Mouse (Mus musculus): ENCODE data around the gene Nfatc3. TPM values are rescaled to one million over a fixed set of nuclear protein-coding genes. Genes with fewer than 3 reads are reported as not detected.

Nfatc3 gene
- polyA plus RNA-seq, 1 experiment = 11.8 TPM

GRCm38 (mm10) chr8:106017130-106017529 is 41.5 kb upstream of the Nfatc3 start:
- Histone ChIP-seq H3K27me3 (ENCODE audit: control insufficient read depth, insufficient read depth, insufficient read length) (no peaks in the 10 kb centered on the region), H3K4me2 (ENCODE audit: low read depth) (no peak overlapping the region), H3K36me3 (ENCODE audit: control insufficient read depth, insufficient read depth) (peaks cover 6% of the 10 kb centered on the region), H3K79me2 (ENCODE audit: control insufficient read depth, insufficient read depth) (no peaks in the 10 kb centered on the region), H3ac (ENCODE audit: control insufficient read depth, insufficient read length) (no peak overlapping the region), H3K4me3 (no peak overlapping the region)
- TF ChIP-seq MAX (IDR thresholded peaks at IDR 0.05; ENCODE audit: low read depth) (no peak), POLR2AphosphoS2 (IDR thresholded peaks at IDR 0.05; ENCODE audit: insufficient read length, low read depth) (no peak), E2F4 (IDR thresholded peaks at IDR 0.05; ENCODE audit: insufficient read depth) (no peak), POLR2A (IDR thresholded peaks at IDR 0.05; ENCODE audit: insufficient read length, low read depth) (no peak), REST (IDR thresholded peaks at IDR 0.05; ENCODE audit: insufficient read depth, insufficient read length) (no peak), SRF (IDR thresholded peaks at IDR 0.05; ENCODE audit: control insufficient read depth, insufficient read length, low read depth) (no peak), USF1 (IDR thresholded peaks at IDR 0.05; ENCODE audit: low read depth) (no peak), MYOD1 (IDR thresholded peaks at IDR 0.05; ENCODE audit: control insufficient read depth in 1 of 3, insufficient read length in 2 of 3, low read depth in 2 of 3) (no peak), TCF12 (IDR thresholded peaks at IDR 0.05; ENCODE audit: insufficient read depth, poor library complexity, severe bottlenecking) (no peak), TCF3 (IDR thresholded peaks at IDR 0.05; ENCODE audit: insufficient read length, low read depth) (no peak)

- Histone ChIP-seq H3K4me3 (no peak overlapping the region), H3K27me3 (ENCODE audit: control insufficient read depth, insufficient read depth, insufficient read length) (no peaks in the 10 kb centered on the region), H3K4me2 (ENCODE audit: low read depth) (no peak overlapping the region), H3K36me3 (ENCODE audit: control insufficient read depth, insufficient read depth) (peaks cover 6% of the 10 kb centered on the region), H3K79me2 (ENCODE audit: control insufficient read depth, insufficient read depth) (no peaks in the 10 kb centered on the region), H3ac (ENCODE audit: control insufficient read depth, insufficient read length) (no peak overlapping the region)
- TF ChIP-seq POLR2AphosphoS2 (IDR thresholded peaks at IDR 0.05; ENCODE audit: insufficient read length, low read depth) (no peak), SRF (IDR thresholded peaks at IDR 0.05; ENCODE audit: control insufficient read depth, insufficient read length, low read depth) (no peak), E2F4 (IDR thresholded peaks at IDR 0.05; ENCODE audit: insufficient read depth) (no peak), TCF3 (IDR thresholded peaks at IDR 0.05; ENCODE audit: insufficient read length, low read depth) (no peak), MAX (IDR thresholded peaks at IDR 0.05; ENCODE audit: low read depth) (no peak), USF1 (IDR thresholded peaks at IDR 0.05; ENCODE audit: low read depth) (no peak), MYOG (IDR thresholded peaks at IDR 0.05; ENCODE audit: control insufficient read depth in 1 of 3, insufficient read depth in 1 of 3, insufficient read length in 2 of 3, low read depth in 2 of 3) (no peak), TCF12 (IDR thresholded peaks at IDR 0.05; ENCODE audit: insufficient read depth, poor library complexity, severe bottlenecking) (no peak), MYOD1 (IDR thresholded peaks at IDR 0.05; ENCODE audit: control insufficient read depth in 1 of 3, insufficient read length in 2 of 3, low read depth in 2 of 3) (no peak), POLR2A (IDR thresholded peaks at IDR 0.05; ENCODE audit: insufficient read length, low read depth) (no peak), REST (IDR thresholded peaks at IDR 0.05; ENCODE audit: insufficient read depth, insufficient read length) (no peak), CEBPB (IDR thresholded peaks at IDR 0.05; ENCODE audit: insufficient read depth, poor library complexity, severe bottlenecking) (no peak)
Observed at GRCm38 (mm10) chr8:106018039-106018438, 40.6 kb upstream of the Nfatc3 start.

GRCm38 (mm10) chr8:106022483-106022882 is 36.2 kb upstream of the Nfatc3 start:
- Histone ChIP-seq H3K4me2 (ENCODE audit: low read depth) (no peak overlapping the region), H3K27me3 (ENCODE audit: control insufficient read depth, insufficient read depth, insufficient read length) (no peaks in the 10 kb centered on the region), H3K79me2 (ENCODE audit: control insufficient read depth, insufficient read depth) (no peaks in the 10 kb centered on the region), H3K4me3 (no peak overlapping the region), H3K36me3 (ENCODE audit: control insufficient read depth, insufficient read depth) (peaks cover 9% of the 10 kb centered on the region), H3ac (ENCODE audit: control insufficient read depth, insufficient read length) (no peak overlapping the region)
- TF ChIP-seq REST (IDR thresholded peaks at IDR 0.05; ENCODE audit: insufficient read depth, insufficient read length) (no peak), MYOD1 (IDR thresholded peaks at IDR 0.05; ENCODE audit: control insufficient read depth in 1 of 3, insufficient read length in 2 of 3, low read depth in 2 of 3) (no peak), TCF3 (IDR thresholded peaks at IDR 0.05; ENCODE audit: insufficient read length, low read depth) (no peak), TCF12 (IDR thresholded peaks at IDR 0.05; ENCODE audit: insufficient read depth, poor library complexity, severe bottlenecking) (no peak), MAX (IDR thresholded peaks at IDR 0.05; ENCODE audit: low read depth) (no peak), SRF (IDR thresholded peaks at IDR 0.05; ENCODE audit: control insufficient read depth, insufficient read length, low read depth) (no peak)

DNA sequence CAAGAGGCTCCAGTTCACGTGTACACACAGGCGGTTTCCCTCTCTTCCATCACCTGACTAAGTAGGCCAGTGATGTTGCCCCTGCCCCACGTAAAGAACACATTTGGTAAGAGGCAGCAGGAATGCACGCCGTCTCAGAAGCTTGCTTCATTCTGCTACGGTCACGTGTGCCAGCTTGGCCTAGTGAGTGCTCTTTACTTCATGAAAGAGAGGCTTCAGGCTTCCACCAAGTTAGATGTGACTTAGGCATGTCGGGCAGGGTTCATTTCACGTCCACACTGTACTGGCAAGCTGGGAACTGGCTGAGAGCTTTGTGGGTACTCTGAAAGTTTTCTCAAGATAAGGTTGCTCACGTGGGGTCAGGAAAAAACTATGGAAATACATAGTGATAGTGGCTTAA is 19.9 kb upstream of the Nfatc3 start:
- no peak overlapping the region for H3K4me3 ChIP-seq
- no peaks in the 10 kb centered on the region for H3K79me2 ChIP-seq (ENCODE audit: control insufficient read depth, insufficient read depth)
- no peak for TF ChIP-seq POLR2AphosphoS2 (IDR thresholded peaks at IDR 0.05; ENCODE audit: insufficient read length, low read depth)
- no peak for TF ChIP-seq TCF3 (IDR thresholded peaks at IDR 0.05; ENCODE audit: insufficient read length, low read depth)
- TF ChIP-seq E2F4 (IDR thresholded peaks at IDR 0.05; ENCODE audit: insufficient read depth) = no peak
- no peak for TF ChIP-seq CEBPB (IDR thresholded peaks at IDR 0.05; ENCODE audit: insufficient read depth, poor library complexity, severe bottlenecking)
- TF ChIP-seq MAX (IDR thresholded peaks at IDR 0.05; ENCODE audit: low read depth) = no peak
- no peak for TF ChIP-seq MYOD1 (IDR thresholded peaks at IDR 0.05; ENCODE audit: control insufficient read depth in 1 of 3, insufficient read length in 2 of 3, low read depth in 2 of 3)
- no peak for TF ChIP-seq REST (IDR thresholded peaks at IDR 0.05; ENCODE audit: insufficient read depth, insufficient read length)
- no peak for TF ChIP-seq TCF12 (IDR thresholded peaks at IDR 0.05; ENCODE audit: insufficient read depth, poor library complexity, severe bottlenecking)
- TF ChIP-seq POLR2A (IDR thresholded peaks at IDR 0.05; ENCODE audit: insufficient read length, low read depth) = no peak
- TF ChIP-seq SRF (IDR thresholded peaks at IDR 0.05; ENCODE audit: control insufficient read depth, insufficient read length, low read depth) = no peak
- TF ChIP-seq USF1 (IDR thresholded peaks at IDR 0.05; ENCODE audit: low read depth) = no peak
- TF ChIP-seq MYOG (IDR thresholded peaks at IDR 0.05; ENCODE audit: control insufficient read depth in 1 of 3, insufficient read depth in 1 of 3, insufficient read length in 2 of 3, low read depth in 2 of 3) = no peak
- no peaks in the 10 kb centered on the region for H3K27me3 ChIP-seq (ENCODE audit: control insufficient read depth, insufficient read depth, insufficient read length)
- no peak overlapping the region for H3K4me2 ChIP-seq (ENCODE audit: low read depth)
- no peak overlapping the region for H3ac ChIP-seq (ENCODE audit: control insufficient read depth, insufficient read length)
- H3K36me3 ChIP-seq (ENCODE audit: control insufficient read depth, insufficient read depth) = peaks cover 9% of the 10 kb centered on the region

GRCm38 (mm10) chr8:106039605-106040004 is 19.0 kb upstream of the Nfatc3 start:
- Histone ChIP-seq H3K4me3 (no peak overlapping the region), H3K27me3 (ENCODE audit: control insufficient read depth, insufficient read depth, insufficient read length) (no peaks in the 10 kb centered on the region), H3K36me3 (ENCODE audit: control insufficient read depth, insufficient read depth) (peaks cover 4% of the 10 kb centered on the region), H3K79me2 (ENCODE audit: control insufficient read depth, insufficient read depth) (no peaks in the 10 kb centered on the region), H3K4me2 (ENCODE audit: low read depth) (no peak overlapping the region), H3ac (ENCODE audit: control insufficient read depth, insufficient read length) (no peak overlapping the region)
- TF ChIP-seq MAX (IDR thresholded peaks at IDR 0.05; ENCODE audit: low read depth) = no peak
- TF ChIP-seq E2F4 (IDR thresholded peaks at IDR 0.05; ENCODE audit: insufficient read depth) = no peak
- no peak for TF ChIP-seq REST (IDR thresholded peaks at IDR 0.05; ENCODE audit: insufficient read depth, insufficient read length)
- no peak for TF ChIP-seq TCF12 (IDR thresholded peaks at IDR 0.05; ENCODE audit: insufficient read depth, poor library complexity, severe bottlenecking)
- TF ChIP-seq TCF3 (IDR thresholded peaks at IDR 0.05; ENCODE audit: insufficient read length, low read depth) = no peak
- no peak for TF ChIP-seq CEBPB (IDR thresholded peaks at IDR 0.05; ENCODE audit: insufficient read depth, poor library complexity, severe bottlenecking)
- TF ChIP-seq MYOD1 (IDR thresholded peaks at IDR 0.05; ENCODE audit: control insufficient read depth in 1 of 3, insufficient read length in 2 of 3, low read depth in 2 of 3) = no peak
- TF ChIP-seq POLR2AphosphoS2 (IDR thresholded peaks at IDR 0.05; ENCODE audit: insufficient read length, low read depth) = no peak
- no peak for TF ChIP-seq POLR2A (IDR thresholded peaks at IDR 0.05; ENCODE audit: insufficient read length, low read depth)
- TF ChIP-seq SRF (IDR thresholded peaks at IDR 0.05; ENCODE audit: control insufficient read depth, insufficient read length, low read depth) = no peak
- no peak for TF ChIP-seq USF1 (IDR thresholded peaks at IDR 0.05; ENCODE audit: low read depth)
- TF ChIP-seq MYOG (IDR thresholded peaks at IDR 0.05; ENCODE audit: control insufficient read depth in 1 of 3, insufficient read depth in 1 of 3, insufficient read length in 2 of 3, low read depth in 2 of 3) = no peak
